Mouse (Mus musculus) B cell, adult 67 days (primary cell): ENCODE measurements around the gene Med15. TPM values are rescaled to one million over a fixed set of nuclear protein-coding genes. Genes with fewer than 3 reads are reported as not detected.

Source experiments
- total RNA-seq, 2 experiments: library from RNA; stranded (reverse); gene quantifications; 4 replicates each; pipeline ENCODE4 v1.2.4; 2023

Gene Med15
- 100 to 1,000 TPM; 132 to 138 TPM for total RNA-seq

DNA sequence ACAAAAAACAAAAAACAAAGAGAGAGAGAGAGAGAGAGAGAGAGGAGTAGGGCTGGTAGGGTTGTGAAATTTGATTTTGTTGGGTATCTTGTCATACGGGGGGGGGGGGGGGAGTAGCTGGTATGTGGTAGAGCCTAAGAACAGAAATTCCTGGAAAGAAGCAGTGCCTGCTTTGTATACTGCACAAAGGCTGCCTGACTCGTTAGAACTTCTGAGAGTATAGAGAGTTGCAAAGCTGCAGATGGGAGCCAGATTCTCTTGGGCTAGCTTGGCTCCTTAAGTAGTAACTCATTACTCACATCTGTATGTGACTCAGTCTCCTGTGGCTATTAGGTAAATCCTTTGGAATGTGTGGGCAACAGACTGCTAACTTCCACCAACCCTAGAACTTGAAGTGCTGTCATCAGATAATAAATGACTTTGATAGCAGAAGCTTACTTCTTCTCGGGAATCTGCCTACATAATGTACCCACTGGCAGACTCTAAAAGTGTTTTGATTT is at the start of gene Med15:
Gene Med15, minus strand, starts transcription at position 51 of the 500 bp plus-strand sequence.

DNA sequence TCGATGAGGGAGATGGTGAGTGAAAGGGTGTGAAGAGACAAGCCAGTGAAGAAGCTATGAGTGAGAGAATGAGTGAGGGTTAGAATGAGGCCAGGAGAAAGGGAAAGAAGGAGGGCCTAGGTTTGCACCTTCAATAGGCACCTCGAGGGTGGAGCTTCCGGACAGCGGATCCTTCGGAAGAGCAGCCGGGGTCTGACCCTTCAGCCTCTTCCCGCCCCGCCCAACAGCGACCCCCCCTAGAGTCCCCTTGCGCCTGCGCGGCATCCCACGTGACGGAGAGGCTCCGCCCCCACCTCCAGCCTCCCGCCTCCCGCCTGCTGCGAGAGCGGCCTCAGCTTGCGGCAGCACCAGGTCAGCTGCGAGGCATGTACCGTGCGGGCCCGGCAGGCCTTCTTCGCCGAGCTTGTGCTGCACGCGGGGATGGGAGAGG is 26.7 kb upstream of the Med15 start, which contains the start of gene Klhl22:
Gene Klhl22, plus strand, starts transcription at position 275 of the 430 bp plus-strand sequence.

DNA sequence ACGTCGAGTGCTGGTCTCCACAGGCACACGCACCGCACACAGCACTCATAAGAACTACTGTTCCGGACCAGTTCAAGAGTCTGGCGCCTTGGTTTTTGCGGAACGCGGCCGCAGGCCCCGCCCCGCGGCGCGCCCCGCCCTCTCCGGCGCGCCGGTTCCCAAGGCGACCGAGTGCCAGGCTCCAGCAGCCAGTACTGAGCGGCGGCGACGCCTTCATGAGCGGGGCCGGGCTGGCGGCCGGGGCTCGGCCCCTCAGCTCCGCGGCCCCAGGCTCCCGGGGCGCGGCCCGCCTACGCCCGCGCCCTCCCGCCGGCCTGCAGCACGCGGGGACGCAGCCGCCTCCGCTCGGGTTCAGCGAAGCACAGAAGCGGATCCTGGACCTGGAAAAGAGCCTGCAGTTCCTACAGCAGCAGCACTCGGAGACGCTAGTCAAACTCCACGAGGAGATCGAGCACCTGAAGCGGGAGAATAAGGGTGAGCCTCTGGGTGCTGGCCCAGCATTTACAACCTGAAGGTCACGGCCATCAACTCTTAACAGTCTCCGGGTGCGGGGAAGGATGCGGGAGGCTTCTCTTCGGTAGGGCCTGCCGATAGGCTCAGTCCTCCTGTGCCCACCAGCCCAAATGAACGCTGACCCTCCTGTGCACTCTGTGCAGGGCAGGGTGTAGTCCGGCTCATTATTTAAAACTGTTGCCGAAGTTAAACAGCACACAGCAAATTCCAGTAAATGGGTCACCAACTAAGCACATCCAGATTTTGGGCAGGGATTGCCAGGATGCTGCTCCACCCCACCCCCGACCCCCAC is 86.2 kb downstream of the Med15 start, which contains the start of gene Ccdc74a:
Gene Ccdc74a, plus strand, starts transcription at position 161 of the 805 bp plus-strand sequence.

DNA sequence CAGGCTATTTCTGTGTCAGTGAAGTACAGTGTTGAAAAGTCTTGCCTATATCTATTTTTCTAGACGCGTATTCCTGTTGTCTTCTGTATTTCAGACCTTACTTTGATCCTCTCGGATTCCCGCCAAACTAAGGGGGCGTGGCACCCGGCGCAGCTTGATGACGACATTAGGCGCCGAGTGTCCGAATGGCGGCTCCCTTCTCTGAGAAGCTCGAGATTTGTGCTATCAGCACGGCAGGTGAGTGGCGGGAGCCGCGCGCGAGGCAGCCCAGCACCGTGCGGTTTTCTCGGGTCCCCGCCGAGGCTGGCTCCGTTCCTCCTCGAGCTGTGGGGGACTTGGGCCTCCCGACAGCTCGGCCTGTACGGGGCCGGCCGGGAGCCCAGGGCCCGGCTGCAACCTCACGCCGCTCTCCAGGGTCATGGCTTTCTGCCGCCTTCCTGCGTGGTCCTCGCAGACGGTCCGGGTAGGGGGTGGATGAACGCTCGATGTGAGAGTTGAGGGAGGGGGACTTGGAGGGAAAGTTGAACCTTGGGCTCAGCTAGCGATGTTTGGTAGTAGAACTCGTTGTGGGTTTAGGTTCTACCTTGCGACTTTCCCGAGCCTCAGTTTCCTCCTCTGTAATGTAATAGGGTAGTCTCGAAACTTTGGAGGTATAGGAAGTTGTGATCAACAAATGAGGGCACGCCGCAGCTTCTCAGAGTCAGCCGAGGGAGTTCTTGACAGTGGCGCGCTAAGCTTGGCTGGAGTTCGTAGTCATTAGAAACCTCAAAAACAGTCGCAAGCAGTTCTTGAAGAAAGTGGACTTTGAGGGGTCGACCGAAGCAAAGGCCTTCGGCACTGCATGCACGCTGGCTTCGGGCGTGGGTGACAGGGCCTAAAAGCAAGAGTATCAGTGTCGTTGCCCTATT is 113.2 kb downstream of the Med15 start, which contains the start of gene Smpd4:
Gene Smpd4, plus strand, starts transcription at position 157 of the 908 bp plus-strand sequence.

Other genes with a start within 250 kb of the Med15 start
- gene Aifm3, start 243.3 kb downstream of the Med15 start, total RNA-seq: not detected
- gene Lztr1, start 224.2 kb downstream of the Med15 start, total RNA-seq: 10 to 100 TPM; 66.5 to 67.0 TPM
- gene Thap7, start 201.8 kb downstream of the Med15 start, total RNA-seq: 10 to 100 TPM; 33.2 to 39.1 TPM
- gene Lrrc74b, start 171.6 kb downstream of the Med15 start, total RNA-seq: not detected
- not detected for gene P2rx6, start 171.0 kb downstream of the Med15 start, total RNA-seq
- not detected for gene Slc7a4, start 149.7 kb downstream of the Med15 start, total RNA-seq
- gene Smpd4, start 113.5 kb downstream of the Med15 start, total RNA-seq: 10 to 100 TPM; 48.1 to 61.0 TPM
- gene Ccdc74a, start 86.4 kb downstream of the Med15 start, total RNA-seq: under 1 TPM in 1 of 2 experiments, not detected in 1; 0.52 TPM
- 10 to 100 TPM; 15.6 to 15.8 TPM for gene Klhl22, start 26.7 kb upstream of the Med15 start, total RNA-seq
- gene Scarf2, start 64.4 kb upstream of the Med15 start, total RNA-seq: under 1 TPM in 1 of 2 experiments, not detected in 1; 0.17 TPM
- not detected for gene B830017H08Rik, start 100.2 kb upstream of the Med15 start, total RNA-seq
- 10 to 100 TPM; 14.3 to 19.8 TPM for gene Car15, start 105.5 kb upstream of the Med15 start, total RNA-seq
- 1 to 10 TPM; 2.9 to 3.4 TPM for gene Gm20518, start 158.8 kb upstream of the Med15 start, total RNA-seq
- gene Tssk1, start 161.3 kb upstream of the Med15 start, total RNA-seq: not detected
- 10 to 100 TPM; 68.9 to 73.3 TPM for gene Dgcr2, start 165.7 kb upstream of the Med15 start, total RNA-seq
- not detected for gene Tssk2, start 165.7 kb upstream of the Med15 start, total RNA-seq
- 10 to 100 TPM; 61.7 to 71.5 TPM for gene Ess2, start 178.5 kb upstream of the Med15 start, total RNA-seq
- not detected for gene Gsc2, start 182.2 kb upstream of the Med15 start, total RNA-seq
- gene Slc25a1, start 195.3 kb upstream of the Med15 start, total RNA-seq: 10 to 100 TPM; 25.5 to 35.3 TPM
- gene Vpreb2, start 247.5 kb upstream of the Med15 start, total RNA-seq: not detected